Mouse (Mus musculus): ENCODE measurements around the gene Psmb8. TPM values are rescaled to one million over a fixed set of nuclear protein-coding genes. Genes with fewer than 3 reads are reported as not detected.

The Psmb8 gene
- polyA plus RNA-seq, 1 experiment: 0.44 TPM

DNA sequence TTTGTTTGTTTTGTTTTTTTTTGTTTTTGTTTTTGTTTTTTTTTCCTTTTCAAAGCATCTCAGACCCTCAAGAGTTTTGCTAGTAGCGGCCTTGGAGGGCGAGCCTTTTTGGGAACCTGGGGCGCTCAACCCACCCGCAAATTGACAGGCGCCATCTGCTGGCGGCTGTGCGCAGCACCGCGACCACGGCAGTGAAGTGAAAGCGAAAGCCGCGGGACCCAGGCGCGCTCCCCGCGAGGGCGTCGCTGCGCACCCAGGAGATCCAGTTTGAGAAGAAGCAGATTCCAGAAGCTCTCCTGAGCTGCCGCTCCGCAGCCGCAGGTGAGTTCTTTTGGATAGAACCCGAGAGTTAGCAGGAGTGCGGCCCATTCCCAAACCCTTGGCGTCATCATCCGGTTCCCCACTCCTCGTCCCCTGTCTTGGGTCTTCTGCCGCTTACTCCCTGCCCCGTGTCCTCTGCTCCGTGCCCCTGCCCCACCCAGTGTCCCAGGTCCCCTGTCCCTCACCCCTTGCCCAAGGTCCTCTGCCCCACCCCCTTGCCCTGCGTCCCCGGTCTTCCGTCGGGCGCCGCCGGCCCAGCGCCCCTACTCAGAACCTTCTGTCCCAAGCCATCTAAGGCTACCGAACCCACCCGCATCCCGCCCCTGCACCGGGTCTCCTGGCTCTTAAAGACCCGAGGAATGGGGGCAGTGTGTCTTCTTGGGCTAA lies 6.9 kb downstream of the Psmb8 start:
- Histone ChIP-seq H3K4me3 (peak overlapping the region; percentile 38), H3K4me2 (ENCODE audit: low read depth) (peak overlapping the region; percentile 70)
- no peak for TF ChIP-seq POLR2A (IDR thresholded peaks at IDR 0.05; ENCODE audit: insufficient read length, low read depth)
- no peak for TF ChIP-seq POLR2AphosphoS2 (IDR thresholded peaks at IDR 0.05; ENCODE audit: insufficient read length, low read depth)
- TF ChIP-seq MAX (IDR thresholded peaks at IDR 0.05; ENCODE audit: low read depth): no peak
- no peak for TF ChIP-seq E2F4 (IDR thresholded peaks at IDR 0.05; ENCODE audit: insufficient read depth)
- no peak for TF ChIP-seq USF1 (IDR thresholded peaks at IDR 0.05; ENCODE audit: low read depth)
- no peak for TF ChIP-seq MYOD1 (IDR thresholded peaks at IDR 0.05; ENCODE audit: control insufficient read depth in 1 of 3, insufficient read length in 2 of 3, low read depth in 2 of 3)
- TF ChIP-seq SRF (IDR thresholded peaks at IDR 0.05; ENCODE audit: control insufficient read depth, insufficient read length, low read depth): no peak
- TF ChIP-seq TCF12 (IDR thresholded peaks at IDR 0.05; ENCODE audit: insufficient read depth, poor library complexity, severe bottlenecking): no peak
- no peak for TF ChIP-seq MYOG (IDR thresholded peaks at IDR 0.05; ENCODE audit: control insufficient read depth in 1 of 3, insufficient read depth in 1 of 3, insufficient read length in 2 of 3, low read depth in 2 of 3)
- TF ChIP-seq CEBPB (IDR thresholded peaks at IDR 0.05; ENCODE audit: insufficient read depth, poor library complexity, severe bottlenecking): no peak

DNA sequence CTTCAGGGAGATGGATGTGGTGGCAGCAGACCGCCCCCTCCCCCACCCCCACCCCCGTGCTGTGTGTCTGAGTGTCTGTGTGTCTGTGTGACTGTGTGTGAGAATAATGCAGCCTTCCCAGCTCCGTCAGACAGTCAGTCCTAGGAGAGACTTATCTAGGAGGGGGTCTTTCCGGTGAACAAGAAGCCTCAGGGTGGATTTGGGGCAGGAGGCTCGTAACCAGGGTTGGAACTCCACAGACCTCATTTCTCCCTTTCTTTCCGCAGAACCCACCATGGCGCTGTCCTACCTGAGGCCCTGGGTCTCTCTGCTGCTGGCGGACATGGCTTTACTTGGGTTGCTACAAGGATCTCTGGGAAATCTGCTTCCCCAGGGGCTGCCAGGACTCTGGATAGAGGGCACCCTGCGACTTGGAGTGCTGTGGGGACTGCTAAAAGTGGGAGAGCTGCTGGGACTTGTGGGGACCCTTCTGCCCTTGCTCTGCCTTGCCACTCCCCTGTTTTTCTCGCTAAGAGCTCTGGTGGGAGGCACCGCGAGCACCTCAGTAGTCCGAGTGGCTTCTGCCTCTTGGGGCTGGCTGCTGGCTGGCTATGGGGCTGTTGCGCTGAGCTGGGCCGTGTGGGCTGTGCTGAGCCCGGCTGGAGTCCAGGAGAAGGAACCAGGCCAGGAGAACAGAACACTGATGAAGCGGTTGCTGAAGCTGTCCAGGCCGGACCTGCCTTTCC lies 7.7 kb downstream of the Psmb8 start:
- Histone ChIP-seq H3K79me2 (ENCODE audit: control insufficient read depth, insufficient read depth) (no peaks in the 10 kb centered on the region), H3K4me2 (ENCODE audit: low read depth) (peak overlapping the region; percentile 70), H3K4me3 (peak overlapping the region; percentile 38), H3K27me3 (ENCODE audit: control insufficient read depth, insufficient read depth, insufficient read length) (no peaks in the 10 kb centered on the region), H3K36me3 (ENCODE audit: control insufficient read depth, insufficient read depth) (no peaks in the 10 kb centered on the region), H3ac (ENCODE audit: control insufficient read depth, insufficient read length) (peak overlapping the region; percentile 48)
- TF ChIP-seq REST (IDR thresholded peaks at IDR 0.05; ENCODE audit: insufficient read depth, insufficient read length) (no peak), SRF (IDR thresholded peaks at IDR 0.05; ENCODE audit: control insufficient read depth, insufficient read length, low read depth) (no peak), MAX (IDR thresholded peaks at IDR 0.05; ENCODE audit: low read depth) (no peak), POLR2AphosphoS2 (IDR thresholded peaks at IDR 0.05; ENCODE audit: insufficient read length, low read depth) (no peak), CEBPB (IDR thresholded peaks at IDR 0.05; ENCODE audit: insufficient read depth, poor library complexity, severe bottlenecking) (no peak), MYOD1 (IDR thresholded peaks at IDR 0.05; ENCODE audit: control insufficient read depth in 1 of 3, insufficient read length in 2 of 3, low read depth in 2 of 3) (no peak), E2F4 (IDR thresholded peaks at IDR 0.05; ENCODE audit: insufficient read depth) (no peak), USF1 (IDR thresholded peaks at IDR 0.05; ENCODE audit: low read depth) (no peak), POLR2A (IDR thresholded peaks at IDR 0.05; ENCODE audit: insufficient read length, low read depth) (no peak), TCF12 (IDR thresholded peaks at IDR 0.05; ENCODE audit: insufficient read depth, poor library complexity, severe bottlenecking) (no peak), TCF3 (IDR thresholded peaks at IDR 0.05; ENCODE audit: insufficient read length, low read depth) (no peak), MYOG (IDR thresholded peaks at IDR 0.05; ENCODE audit: control insufficient read depth in 1 of 3, insufficient read depth in 1 of 3, insufficient read length in 2 of 3, low read depth in 2 of 3) (no peak)

More for the DNA sequence above, 6.9 kb downstream of the Psmb8 start:
- Histone ChIP-seq H3K27me3 (ENCODE audit: control insufficient read depth, insufficient read depth, insufficient read length) (peaks cover 4% of the 10 kb centered on the region), H3K36me3 (ENCODE audit: control insufficient read depth, insufficient read depth) (no peaks in the 10 kb centered on the region), H3K79me2 (ENCODE audit: control insufficient read depth, insufficient read depth) (no peaks in the 10 kb centered on the region), H3ac (ENCODE audit: control insufficient read depth, insufficient read length) (peak overlapping the region; percentile 48)

DNA sequence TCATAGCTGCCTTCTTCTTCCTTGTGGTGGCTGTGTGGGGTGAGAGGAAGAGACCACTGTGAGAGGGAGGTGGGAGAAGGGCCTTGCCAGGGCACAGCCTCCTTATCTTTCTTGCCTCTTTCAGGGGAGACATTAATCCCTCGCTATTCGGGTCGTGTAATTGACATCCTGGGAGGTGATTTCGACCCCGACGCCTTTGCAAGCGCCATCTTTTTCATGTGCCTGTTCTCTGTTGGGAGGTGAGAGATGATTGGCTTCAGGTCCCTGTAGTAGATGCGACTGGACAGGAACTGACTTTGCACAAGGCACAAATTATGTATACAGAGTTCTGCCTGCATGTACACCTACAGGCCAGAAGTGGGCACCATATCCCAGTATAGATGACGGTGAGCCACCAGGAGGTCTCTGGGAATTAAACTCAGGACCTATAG lies 8.2 kb downstream of the Psmb8 start:
- Histone ChIP-seq H3ac (ENCODE audit: control insufficient read depth, insufficient read length) (no peak overlapping the region), H3K4me3 (peak overlapping the region; percentile 38), H3K79me2 (ENCODE audit: control insufficient read depth, insufficient read depth) (no peaks in the 10 kb centered on the region), H3K27me3 (ENCODE audit: control insufficient read depth, insufficient read depth, insufficient read length) (no peaks in the 10 kb centered on the region), H3K36me3 (ENCODE audit: control insufficient read depth, insufficient read depth) (no peaks in the 10 kb centered on the region), H3K4me2 (ENCODE audit: low read depth) (no peak overlapping the region)
- TF ChIP-seq E2F4 (IDR thresholded peaks at IDR 0.05; ENCODE audit: insufficient read depth): no peak
- no peak for TF ChIP-seq TCF12 (IDR thresholded peaks at IDR 0.05; ENCODE audit: insufficient read depth, poor library complexity, severe bottlenecking)
- TF ChIP-seq MYOG (IDR thresholded peaks at IDR 0.05; ENCODE audit: control insufficient read depth in 1 of 3, insufficient read depth in 1 of 3, insufficient read length in 2 of 3, low read depth in 2 of 3): no peak
- TF ChIP-seq MAX (IDR thresholded peaks at IDR 0.05; ENCODE audit: low read depth): no peak

DNA sequence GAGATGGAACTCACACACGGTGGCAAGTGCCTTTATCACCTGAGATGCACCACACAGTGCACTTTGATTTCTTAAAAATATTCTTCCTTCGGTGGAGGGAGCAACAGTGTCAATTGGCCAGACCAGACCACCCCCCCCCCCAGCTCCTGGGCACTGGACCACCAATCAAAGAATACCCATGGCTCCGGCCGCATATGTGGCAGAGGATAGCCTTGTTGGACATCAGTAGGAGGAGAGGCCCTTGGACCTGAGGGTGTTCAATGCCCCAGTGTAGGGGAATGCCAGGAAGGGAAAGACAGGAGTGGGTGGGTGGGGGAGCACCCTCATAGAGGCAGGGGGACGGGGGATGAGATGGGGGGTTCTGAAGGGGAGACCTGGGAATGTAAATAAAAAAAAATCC lies 9.2 kb downstream of the Psmb8 start:
- Histone ChIP-seq H3ac (ENCODE audit: control insufficient read depth, insufficient read length) (no peak overlapping the region), H3K27me3 (ENCODE audit: control insufficient read depth, insufficient read depth, insufficient read length) (no peaks in the 10 kb centered on the region), H3K36me3 (ENCODE audit: control insufficient read depth, insufficient read depth) (no peaks in the 10 kb centered on the region), H3K4me2 (ENCODE audit: low read depth) (no peak overlapping the region), H3K79me2 (ENCODE audit: control insufficient read depth, insufficient read depth) (no peaks in the 10 kb centered on the region), H3K4me3 (no peak overlapping the region)
- TF ChIP-seq MYOD1 (IDR thresholded peaks at IDR 0.05; ENCODE audit: control insufficient read depth in 1 of 3, insufficient read length in 2 of 3, low read depth in 2 of 3) (no peak), POLR2AphosphoS2 (IDR thresholded peaks at IDR 0.05; ENCODE audit: insufficient read length, low read depth) (no peak), MYOG (IDR thresholded peaks at IDR 0.05; ENCODE audit: control insufficient read depth in 1 of 3, insufficient read depth in 1 of 3, insufficient read length in 2 of 3, low read depth in 2 of 3) (no peak), MAX (IDR thresholded peaks at IDR 0.05; ENCODE audit: low read depth) (no peak), TCF3 (IDR thresholded peaks at IDR 0.05; ENCODE audit: insufficient read length, low read depth) (no peak), CEBPB (IDR thresholded peaks at IDR 0.05; ENCODE audit: insufficient read depth, poor library complexity, severe bottlenecking) (no peak), E2F4 (IDR thresholded peaks at IDR 0.05; ENCODE audit: insufficient read depth) (no peak), SRF (IDR thresholded peaks at IDR 0.05; ENCODE audit: control insufficient read depth, insufficient read length, low read depth) (no peak), USF1 (IDR thresholded peaks at IDR 0.05; ENCODE audit: low read depth) (no peak), POLR2A (IDR thresholded peaks at IDR 0.05; ENCODE audit: insufficient read length, low read depth) (no peak), TCF12 (IDR thresholded peaks at IDR 0.05; ENCODE audit: insufficient read depth, poor library complexity, severe bottlenecking) (no peak), REST (IDR thresholded peaks at IDR 0.05; ENCODE audit: insufficient read depth, insufficient read length) (no peak)
